Mouse (Mus musculus) spleen, postnatal 10 days (tissue): ENCODE data around the gene Nupr1.

Source experiments
- DNase-seq, 2 experiments: peaks; one replicate each; pipeline ENCODE4 v3.0.0; 2021 to 2022; ENCODE audit warnings: low spot score in 2 of 2

The Nupr1 gene

DNA sequence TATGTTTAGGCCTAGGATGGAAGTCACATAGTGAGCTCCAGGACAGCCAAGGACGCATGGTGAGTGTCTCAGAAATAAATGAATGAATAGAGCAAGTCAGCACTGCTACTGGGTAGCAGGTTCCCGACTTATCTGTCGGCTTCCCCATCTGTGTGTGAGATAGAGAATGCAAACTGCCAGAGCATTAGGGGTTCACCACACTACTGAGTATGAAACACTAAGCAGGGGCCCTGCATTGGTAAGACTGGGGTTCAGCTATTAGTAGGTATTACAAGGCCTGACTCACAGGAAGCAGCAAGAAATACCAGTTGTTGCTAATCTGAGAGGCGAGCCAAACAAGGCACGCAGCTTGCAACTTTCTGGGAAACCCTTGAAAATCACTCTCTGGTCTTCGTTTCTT is 31.7 kb downstream of the Nupr1 start:
- DNase-seq: no peak

- DNase-seq: no peak
Measured at GRCm38 (mm10) chr7:126596414-126596813, 34.2 kb downstream of the Nupr1 start.

DNA sequence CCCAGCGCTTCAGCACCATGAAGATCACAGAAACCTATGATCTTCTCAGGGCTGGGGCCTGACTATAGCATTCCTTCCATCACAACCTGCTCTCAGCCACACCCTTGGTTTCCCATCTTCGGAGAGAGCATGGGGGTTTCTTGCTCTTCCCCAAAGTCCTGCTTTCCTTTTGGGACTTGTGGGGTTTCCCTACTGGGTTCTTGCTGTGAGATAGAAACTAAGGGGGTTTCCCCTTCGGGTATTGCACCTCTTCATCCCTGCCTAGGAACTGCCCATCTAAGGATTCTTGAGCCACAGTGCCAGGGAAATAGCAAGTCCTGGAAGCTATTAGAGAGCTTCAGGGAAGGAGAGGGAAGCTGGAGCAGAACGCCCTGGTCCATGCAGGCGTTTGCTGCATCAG is 34.8 kb downstream of the Nupr1 start:
- no peak for DNase-seq

DNA sequence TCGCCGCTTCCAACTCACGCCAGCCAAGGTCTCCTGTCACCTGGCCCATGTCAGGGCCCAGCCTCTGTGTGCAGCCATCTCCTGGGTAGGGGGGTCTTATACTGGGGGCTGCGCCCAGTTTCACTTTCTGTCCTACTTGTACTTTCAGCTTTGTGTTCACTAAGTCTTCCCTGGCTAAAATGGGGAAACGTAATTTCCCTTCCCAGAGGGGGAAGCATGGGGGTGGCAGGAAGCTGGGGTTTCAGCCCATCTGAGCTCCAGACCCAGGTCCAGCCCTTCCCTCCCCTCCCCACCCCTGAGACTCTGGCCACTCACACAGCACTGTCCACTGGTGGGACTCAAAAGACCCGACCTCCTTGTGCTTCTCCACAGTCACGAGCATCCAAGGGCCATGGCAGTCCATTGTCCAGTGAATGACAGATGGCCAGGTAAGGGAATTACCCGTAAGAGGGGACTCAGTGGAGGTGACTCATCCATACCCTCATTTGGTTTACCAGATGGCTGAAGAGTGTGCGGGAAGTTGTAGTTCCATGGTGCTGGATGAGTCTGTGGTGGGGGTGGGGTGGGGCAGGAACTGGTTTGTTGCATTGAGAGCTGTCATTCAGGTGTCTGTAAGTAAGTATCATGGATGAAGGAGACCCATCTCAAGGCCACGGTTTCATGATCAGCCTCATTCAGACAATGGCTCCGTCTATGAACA is 35.6 kb downstream of the Nupr1 start, which contains the start of gene Il27:
Gene Il27 (minus strand): TSS at position 80 of the 700 bp plus-strand sequence.
- DNase-seq: no peak

DNA sequence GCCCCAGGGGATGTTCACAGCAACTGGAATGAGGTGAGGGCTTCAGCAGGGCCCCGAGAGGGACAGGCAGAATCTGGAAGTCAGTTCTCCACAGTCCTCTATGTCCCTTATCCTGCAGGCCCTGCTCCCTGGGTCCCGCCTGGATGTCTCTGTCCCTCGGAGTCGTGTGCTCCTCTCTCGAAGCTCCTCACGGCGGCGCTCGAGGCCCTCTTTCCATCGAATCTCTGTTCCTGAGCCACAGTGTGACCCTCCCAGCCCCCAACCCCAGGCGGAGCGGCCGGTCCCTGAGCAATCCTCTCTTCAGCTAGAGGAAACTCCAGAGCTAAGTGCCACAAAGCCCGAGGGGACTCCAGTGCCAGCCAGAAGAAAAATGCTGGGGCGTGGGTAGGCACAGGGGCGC is 42.9 kb downstream of the Nupr1 start:
- DNase-seq: peak in 1 of 2 experiments; percentile 43

GRCm38 (mm10) chr7:126586839-126587238 is 43.8 kb downstream of the Nupr1 start:
- no peak for DNase-seq

GRCm38 (mm10) chr7:126585717-126586116 is 44.9 kb downstream of the Nupr1 start, which contains the start of gene Cln3:
Gene Cln3, minus strand, starts transcription at chr7:126585817.
- no peak for DNase-seq

DNA sequence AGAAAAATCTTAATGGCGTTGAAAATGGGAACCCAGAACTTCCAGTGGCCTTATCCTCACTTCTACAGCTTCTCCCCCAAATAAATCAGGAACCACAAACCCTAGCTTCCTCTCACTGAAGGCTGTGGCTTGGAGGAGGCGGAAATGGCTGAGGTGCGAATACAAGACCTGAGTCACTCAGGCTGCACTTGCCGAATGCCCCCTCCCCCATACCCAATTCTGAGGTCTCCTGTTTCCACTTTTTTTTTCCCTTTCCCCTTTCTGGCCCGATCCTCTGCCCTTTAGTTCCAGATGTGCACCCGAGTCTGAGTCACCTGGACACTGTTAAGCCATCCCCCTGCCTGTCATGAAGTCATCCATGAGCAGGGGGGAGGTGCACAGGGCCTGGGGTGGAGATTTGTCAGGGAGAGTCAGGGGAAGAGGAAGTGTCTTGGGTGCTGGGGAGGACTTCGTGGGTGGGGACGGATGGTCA is 46.1 kb downstream of the Nupr1 start, which contains the start of gene Apobr:
Gene Apobr (plus strand): TSS at position 437 of the 472 bp plus-strand sequence.
- DNase-seq: peak in 1 of 2 experiments; percentile 36

DNA sequence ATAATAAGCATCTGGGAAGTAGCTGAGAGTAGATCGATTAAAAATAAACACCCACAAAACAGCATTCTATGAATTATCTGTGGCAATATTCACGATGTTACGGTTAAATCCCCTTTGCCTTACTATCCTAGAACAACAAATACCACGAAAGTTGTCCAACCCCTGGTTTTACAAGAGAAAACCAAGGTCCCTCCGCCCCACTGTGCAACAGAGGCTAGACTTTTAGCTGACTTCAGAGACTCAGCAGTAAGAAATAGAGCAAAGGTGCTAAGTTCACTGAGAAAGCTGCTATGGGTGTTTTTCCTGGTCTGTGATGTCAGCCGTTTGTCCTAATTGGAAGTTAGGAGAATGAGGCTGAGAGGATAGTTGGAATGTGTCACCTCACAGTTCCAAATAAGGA is 46.9 kb downstream of the Nupr1 start:
- no peak for DNase-seq

GRCm38 (mm10) chr7:126583251-126583709 is 47.4 kb downstream of the Nupr1 start:
- peak; percentile 68 to 86 for DNase-seq

- DNase-seq: no peak
Measured at GRCm38 (mm10) chr7:126582759-126583158, 47.9 kb downstream of the Nupr1 start.

GRCm38 (mm10) chr7:126581661-126582060 is 49.0 kb downstream of the Nupr1 start:
- no peak for DNase-seq

GRCm38 (mm10) chr7:126579172-126579571 is 51.5 kb downstream of the Nupr1 start:
- DNase-seq: peak; percentile 34 to 66

GRCm38 (mm10) chr7:126576946-126577345 is 53.7 kb downstream of the Nupr1 start:
- DNase-seq: peak; percentile 65 to 82
